In genomic region chr16:48368096-48368495, GRCm38 (mm10) we compare ENCODE assay signal across 22 mouse cellular contexts. TPM values are rescaled to one million over a fixed set of nuclear protein-coding genes. Genes with fewer than 3 reads are reported as not detected.
DNase-seq lines count a peak whose midpoint lies in the region; ATAC-seq and TF ChIP-seq lines count a peak whose summit lies in the region.
"Had no signal": no experiment of that assay in that cellular context is flagged by ENCODE, and none has a peak within 500 bp of the region (broad histone marks: within the 10 kb centered on the region; RNA-seq: fewer than 3 reads in every experiment).

No protein-coding gene starts in this region.

- peak; percentile 85 for DNase-seq in heart, adult 11 months
- DNase-seq in cerebellum, postnatal 14 days = peak; percentile 59 to 72
- no peak for DNase-seq in frontal cortex, postnatal 14 days (ENCODE audit: low spot score in 2 of 2)
- no peak for DNase-seq in layer of hippocampus, postnatal 10 days (ENCODE audit: low spot score in 2 of 2)
- no peak for DNase-seq in layer of hippocampus, postnatal 36 days
- DNase-seq: embryo, embryonic 11 days; heart, adult 18-20 months; kidney, adult 11 months; lung, adult 2 months; right cerebral cortex, postnatal 4 days; thymus, adult 2 months had no signal

- H3ac ChIP-seq in C2C12 (ENCODE audit: control insufficient read depth, insufficient read length, low read depth) = no peak overlapping the region

- no peak overlapping the region for H3K27ac ChIP-seq in heart, embryonic 12.5 days (ENCODE audit: poor library complexity, severe bottlenecking)
- H3K27ac ChIP-seq: hindbrain, embryonic 14.5 days; macrophage had no signal

- no peak overlapping the region for H3K4me2 ChIP-seq in heart, embryonic 12.5 days
- H3K4me2 ChIP-seq: hindbrain, embryonic 14.5 days had no signal

- TF ChIP-seq CTCF in C2C12 (IDR thresholded peaks at IDR 0.05; ENCODE audit: control insufficient read depth, insufficient read depth, insufficient read length) = no peak

- H3K36me3 ChIP-seq in heart, embryonic 12.5 days = no peaks in the 10 kb centered on the region
- H3K36me3 ChIP-seq in C2C12 (ENCODE audit: control insufficient read depth, insufficient read depth) = no peaks in the 10 kb centered on the region

- H3K4me3 ChIP-seq in heart, embryonic 12.5 days = no peak overlapping the region
- H3K4me3 ChIP-seq in C2C12 (ENCODE audit: insufficient read depth, poor library complexity, severe bottlenecking) = no peak overlapping the region

- 85% methylated on average over 2 of the region's 2 CpGs for WGBS in heart, embryonic 12.5 days

- no peaks in the 10 kb centered on the region for H3K79me2 ChIP-seq in C2C12 (ENCODE audit: control insufficient read depth, insufficient read depth)

- H3K4me1 ChIP-seq in heart, embryonic 12.5 days (replicated peaks) = no peaks in the 10 kb centered on the region

- H3K9ac ChIP-seq in heart, embryonic 12.5 days = no peak overlapping the region
- H3K9ac ChIP-seq: hindbrain, embryonic 14.5 days had no signal

- no peak for ATAC-seq in heart, embryonic 12.5 days (ENCODE audit: insufficient number of reproducible peaks, low FRiP score)
- peak; percentile 23; the same call in 1 of the 2 replicates for ATAC-seq in cerebellum, adult (ENCODE audit: insufficient number of reproducible peaks, low FRiP score, low TSS enrichment)
- ATAC-seq: forebrain, embryonic 14.5 days had no signal

- H3K79me3 ChIP-seq in C2C12 (ENCODE audit: low read depth) = no peaks in the 10 kb centered on the region

- H3K27me3 ChIP-seq in heart, embryonic 12.5 days (replicated peaks) = no peaks in the 10 kb centered on the region
- no peaks in the 10 kb centered on the region for H3K27me3 ChIP-seq in C2C12 (ENCODE audit: control insufficient read depth, insufficient read depth, insufficient read length)

- 0 out of 2 replicates have a peak, but pooled peaks cover 2% of the 10 kb centered on the region for H3K9me3 ChIP-seq in heart, embryonic 12.5 days (replicated peaks)

TF ChIP-seq in C2C12, 6 proteins besides CTCF, POLR2A, EP300 and RAD21:
- no peak for TF ChIP-seq MYOG (IDR thresholded peaks at IDR 0.05; ENCODE audit: control insufficient read depth, extremely low read depth, insufficient read length)
- no peak for TF ChIP-seq FOSL1 (IDR thresholded peaks at IDR 0.05; ENCODE audit: insufficient read depth, low read length, poor library complexity, severe bottlenecking)
- TF ChIP-seq CEBPB (IDR thresholded peaks at IDR 0.05; ENCODE audit: low read depth) = no peak
- TF ChIP-seq MYOD1 (IDR thresholded peaks at IDR 0.05; ENCODE audit: control insufficient read depth, insufficient read length, low read depth) = no peak
- TF ChIP-seq USF1 (IDR thresholded peaks at IDR 0.05; ENCODE audit: low read depth) = no peak
- peak; percentile 41 for TF ChIP-seq MAX (IDR thresholded peaks at IDR 0.05)

RNA-seq across cellular contexts. Expression of gene Gm5485, which starts 44.1 kb away (rescaled TPM):
- not detected in 2 replicates for polyA plus RNA-seq in heart, embryonic 12.5 days (2016; fragmentation: Nextera tagmentation; extraction: Ambion mirVana)
- polyA plus RNA-seq in C2C12 (2012; fragmentation: generic; extraction: Trizol) = not detected
- total RNA-seq in layer of hippocampus, postnatal 10 days (2021) = not detected
- not detected for total RNA-seq in layer of hippocampus, postnatal 36 days (2021)
- total RNA-seq: heart, adult 18-20 months; midbrain, postnatal 0 days had no signal
- polyA plus RNA-seq: forebrain, embryonic 14.5 days; heart, postnatal 0 days; hindbrain, embryonic 14.5 days; limb, embryonic 14.5 days; lung, adult 2 months; macrophage; midbrain, postnatal 0 days; neural tube, embryonic 11.5 days; stomach, embryonic 14.5 days; thymus, adult 2 months had no signal

Comparison
In these comparisons a context has a peak if more than half of its experiments do, and no peak if none do; other contexts are left out.
1. DNase-seq: peak in heart, adult 11 months (single experiment) and cerebellum, postnatal 14 days (2 of 2); none in frontal cortex, postnatal 14 days (0 of 2), layer of hippocampus, postnatal 10 days (0 of 2) and layer of hippocampus, postnatal 36 days (0 of 2).